Mouse (Mus musculus) kidney, postnatal 0 days (tissue): ENCODE measurements around the gene Jchain. TPM values are rescaled to one million over a fixed set of nuclear protein-coding genes. Genes with fewer than 3 reads are reported as not detected.
"Not testable (repeated sequence)": the region's sequence is repeated elsewhere in the genome, so short reads cannot be mapped to it uniquely, and the experiment has no call there.

Experiments used
- ATAC-seq: fragments of 200-750 bp; cut with Nextera tagmentation; replicated peaks from 2 replicates; pipeline ENCODE4 v1.8.0; 2017; ENCODE audit warnings: low read depth, moderate number of reproducible peaks, moderate TSS enrichment, moderate library complexity; ENCODE audit not compliant: low FRiP score
- DNase-seq: peaks from one replicate; pipeline ENCODE4 v3.0.0-alpha.2; 2016; ENCODE audit warnings: low spot score
- H3K27ac ChIP-seq: fragments of 300-500 bp; sonication (generic); 2 replicates; pipeline ENCODE4 v1.5.1; 2014; ENCODE audit warnings: mild to moderate bottlenecking
- H3K27me3 ChIP-seq: fragments of 300-500 bp; sonication (generic); 2 replicates; pipeline ENCODE4 v1.6.1; 2014; ENCODE audit warnings: low read length, mixed read lengths; ENCODE audit not compliant: insufficient read depth
- H3K36me3 ChIP-seq: fragments of 300-500 bp; sonication (generic); 2 replicates; pipeline ENCODE4 v1.6.1; 2014; ENCODE audit warnings: low read length, mixed read lengths; ENCODE audit not compliant: insufficient read depth
- H3K4me1 ChIP-seq: fragments of 300-500 bp; sonication (generic); replicated peaks from 2 replicates; pipeline ENCODE4 v1.6.1; 2014; ENCODE audit warnings: antibody characterized with exemption, low read length, mixed read lengths; ENCODE audit not compliant: insufficient read depth
- H3K4me2 ChIP-seq: fragments of 300-500 bp; sonication (generic); 2 replicates; pipeline ENCODE4 v1.6.1; 2014; ENCODE audit warnings: mild to moderate bottlenecking, low read length, moderate library complexity, mixed read lengths
- H3K4me3 ChIP-seq: fragments of 300-500 bp; sonication (generic); replicated peaks from 2 replicates; pipeline ENCODE4 v1.5.1; 2014; ENCODE audit warnings: low read depth, low read length
- H3K9ac ChIP-seq: fragments of 300-500 bp; sonication (generic); 2 replicates; pipeline ENCODE4 v1.6.1; 2014; ENCODE audit warnings: low read depth, low read length
- H3K9me3 ChIP-seq: fragments of 300-500 bp; sonication (generic); replicated peaks from 2 replicates; pipeline ENCODE4 v1.6.1; 2016; ENCODE audit warnings: low read length, inconsistent platforms, mixed read lengths
- CTCF ChIP-seq: IDR thresholded peaks from 2 replicates; pipeline ENCODE4 v1.5.1; 2016; ENCODE audit warnings: antibody characterized with exemption, low read depth, mild to moderate bottlenecking, moderate library complexity
- WGBS: fragments of 180-500 bp; shearing (Covaris S2); extraction: QIAGEN DNeasy Blood & Tissue Kit; methylation state at CpG from one replicate; pipeline ENCODE4 v1.1.7; 2014; 5-methylcytosine and 5-hydroxymethylcytosine counted together
- polyA plus RNA-seq: library from polyadenylated mRNA; unstranded; fragments of >200 nt; fragmentation: Nextera tagmentation; extraction: Ambion mirVana; gene quantifications from 2 replicates; pipeline ENCODE4 v1.2.1, GENCODE M21; 2015

The Jchain gene
- polyA plus RNA-seq, 1 experiment from 2014 or later: 0.13 TPM

- TF ChIP-seq CTCF: peak; percentile 86
- no peaks in the 10 kb centered on the region for H3K27me3 ChIP-seq
- H3K9ac ChIP-seq: peak within 1 kb of the TSS; percentile 93
- DNase-seq (peak; percentile 95), ATAC-seq (peak; percentile 96)
- H3K4me1 ChIP-seq: peaks cover 9% of the 10 kb centered on the region
- H3K4me3 ChIP-seq: peak within 1 kb of the TSS; percentile 86
- no peaks in the 10 kb centered on the region for H3K9me3 ChIP-seq
- H3K27ac ChIP-seq: peak within 1 kb of the TSS; percentile 94
- peak within 1 kb of the TSS; percentile 92 for H3K4me2 ChIP-seq
- no peaks in the 10 kb centered on the region for H3K36me3 ChIP-seq
- WGBS: 1% methylated on average over 75 of the region's 76 CpGs
Observed at GRCm38 (mm10) chr5:88554086-88554886, 26.6 kb upstream of the Jchain start, which contains the start of gene Utp3. Gene Utp3, plus strand, starts transcription at chr5:88554462.

GRCm38 (mm10) chr5:88553271-88554085 is 25.8 kb upstream of the Jchain start:
- no peak for TF ChIP-seq CTCF
- Histone ChIP-seq H3K36me3 (no peaks in the 10 kb centered on the region), H3K27me3 (no peaks in the 10 kb centered on the region), H3K9ac (peak overlapping the region; percentile 84), H3K9me3 (no peaks in the 10 kb centered on the region), H3K27ac (peak overlapping the region; percentile 93), H3K4me2 (peak overlapping the region; percentile 79), H3K4me1 (peaks cover 9% of the 10 kb centered on the region), H3K4me3 (peak overlapping the region; percentile 86)
- WGBS: 8% methylated on average over 29 of the region's 29 CpGs
- ATAC-seq: peak; percentile 67
- peak; percentile 50 for DNase-seq

GRCm38 (mm10) chr5:88545536-88545935 is 17.8 kb upstream of the Jchain start:
- 87% methylated on average over 7 of the region's 7 CpGs for WGBS
- Histone ChIP-seq H3K4me2 (no peak overlapping the region), H3K27me3 (no peaks in the 10 kb centered on the region), H3K27ac (no peak overlapping the region), H3K36me3 (no peaks in the 10 kb centered on the region), H3K9me3 (no peaks in the 10 kb centered on the region), H3K4me3 (no peak overlapping the region), H3K9ac (no peak overlapping the region), H3K4me1 (no peaks in the 10 kb centered on the region)
- DNase-seq (no peak), ATAC-seq (no peak)
- TF ChIP-seq CTCF: no peak

GRCm38 (mm10) chr5:88544411-88544810 is 16.7 kb upstream of the Jchain start:
- H3K9ac ChIP-seq, H3K4me2 ChIP-seq, H3K27me3 ChIP-seq, H3K27ac ChIP-seq, H3K4me3 ChIP-seq, ATAC-seq, H3K9me3 ChIP-seq, H3K36me3 ChIP-seq, DNase-seq, H3K4me1 ChIP-seq: not testable (repeated sequence)
- WGBS: 93% methylated on average over 1 of the region's 1 CpGs

GRCm38 (mm10) chr5:88542651-88543282 is 15.1 kb upstream of the Jchain start:
- 57% methylated on average over 5 of the region's 5 CpGs for WGBS

GRCm38 (mm10) chr5:88540845-88541244 is 13.2 kb upstream of the Jchain start:
- H3K36me3 ChIP-seq: no peaks in the 10 kb centered on the region
- no peak overlapping the region for H3K4me3 ChIP-seq
- no peak for DNase-seq
- no peaks in the 10 kb centered on the region for H3K9me3 ChIP-seq
- no peak overlapping the region for H3K9ac ChIP-seq
- TF ChIP-seq CTCF: no peak
- H3K4me1 ChIP-seq: no peaks in the 10 kb centered on the region
- H3K4me2 ChIP-seq: no peak overlapping the region
- no peaks in the 10 kb centered on the region for H3K27me3 ChIP-seq
- H3K27ac ChIP-seq: no peak overlapping the region
- ATAC-seq: no peak

More at GRCm38 (mm10) chr5:88542651-88543282, 15.1 kb upstream of the Jchain start:
- H3K9ac ChIP-seq: no peak overlapping the region
- no peak overlapping the region for H3K27ac ChIP-seq
- H3K4me1 ChIP-seq: no peaks in the 10 kb centered on the region
- TF ChIP-seq CTCF: peak; percentile 82
- H3K36me3 ChIP-seq: no peaks in the 10 kb centered on the region
- no peaks in the 10 kb centered on the region for H3K9me3 ChIP-seq
- no peak overlapping the region for H3K4me2 ChIP-seq
- peak; percentile 66; the same call in 1 of the 2 replicates for ATAC-seq
- H3K27me3 ChIP-seq: no peaks in the 10 kb centered on the region
- DNase-seq: peak; percentile 72
- no peak overlapping the region for H3K4me3 ChIP-seq
